Mouse (Mus musculus) heart, postnatal 0 days (tissue): ENCODE data around the gene Cars.

Experiments
- CTCF ChIP-seq: IDR thresholded peaks from 2 replicates; pipeline ENCODE4 v1.5.1; 2016; ENCODE audit warnings: antibody characterized with exemption, control low read depth, low read depth
- EP300 ChIP-seq: IDR thresholded peaks from 2 replicates; pipeline ENCODE4 v1.6.1; 2016; ENCODE audit warnings: antibody characterized with exemption, low read depth

- no peak for TF ChIP-seq CTCF
- no peak for TF ChIP-seq EP300
These were observed 24.1 kb downstream of the Cars start for GRCm38 (mm10) chr7:143575751-143576150.
